Mouse (Mus musculus) CD4-positive, CD25-positive, alpha-beta regulatory T cell, adult 2 months (primary cell): ENCODE results near the gene Catsper3.

Experiments
- DNase-seq: peaks from one replicate; pipeline ENCODE4 v3.0.0-alpha.2; 2012; ENCODE audit warnings: low read depth, low spot score

Catsper3 gene

GRCm38 (mm10) chr13:55826796-55827678 lies 42.7 kb downstream of the Catsper3 start:
- no peak for DNase-seq

GRCm38 (mm10) chr13:55827679-55828140 lies 43.3 kb downstream of the Catsper3 start:
- no peak for DNase-seq

GRCm38 (mm10) chr13:55828141-55829017 lies 44.0 kb downstream of the Catsper3 start:
- no peak for DNase-seq

GRCm38 (mm10) chr13:55829018-55829655 lies 44.8 kb downstream of the Catsper3 start:
- no peak for DNase-seq

GRCm38 (mm10) chr13:55830081-55830832 lies 45.9 kb downstream of the Catsper3 start:
- no peak for DNase-seq

- DNase-seq = no peak
These were observed 46.7 kb downstream of the Catsper3 start for GRCm38 (mm10) chr13:55830833-55831721.

- DNase-seq = no peak
These were observed 47.4 kb downstream of the Catsper3 start for GRCm38 (mm10) chr13:55831722-55832160.

- DNase-seq = no peak
These were observed 48.2 kb downstream of the Catsper3 start for GRCm38 (mm10) chr13:55832602-55833001.

GRCm38 (mm10) chr13:55833921-55834320 lies 49.6 kb downstream of the Catsper3 start:
- DNase-seq = no peak

- no peak for DNase-seq
These were observed 50.3 kb downstream of the Catsper3 start for GRCm38 (mm10) chr13:55834667-55835066.

- no peak for DNase-seq
These were observed 51.3 kb downstream of the Catsper3 start for GRCm38 (mm10) chr13:55835548-55836097.

- no peak for DNase-seq
These were observed 51.8 kb downstream of the Catsper3 start, which contains the start of gene Pitx1 for GRCm38 (mm10) chr13:55836142-55836625. TSS of gene Pitx1 (minus strand) at chr13:55836192.

GRCm38 (mm10) chr13:55836786-55837780 lies 52.7 kb downstream of the Catsper3 start:
- DNase-seq = no peak

- DNase-seq = no peak
These were observed 55.9 kb downstream of the Catsper3 start for GRCm38 (mm10) chr13:55840223-55840622.

GRCm38 (mm10) chr13:55843700-55844099 lies 59.3 kb downstream of the Catsper3 start:
- DNase-seq = peak; percentile 30

GRCm38 (mm10) chr13:55847805-55848204 lies 63.4 kb downstream of the Catsper3 start:
- no peak for DNase-seq

- no peak for DNase-seq
These were observed 64.3 kb downstream of the Catsper3 start for GRCm38 (mm10) chr13:55848604-55849190.

GRCm38 (mm10) chr13:55850726-55851125 lies 66.4 kb downstream of the Catsper3 start:
- DNase-seq = no peak
